Mouse (Mus musculus) lung, embryonic 15.5 days (tissue): Measurements from ENCODE around the gene Hspa14. TPM values are rescaled to one million over a fixed set of nuclear protein-coding genes. Genes with fewer than 3 reads are reported as not detected.

ENCODE experiments used
- polyA plus RNA-seq: library from polyadenylated mRNA; unstranded; fragments of >200 nt; fragmentation: Nextera tagmentation; extraction: Ambion mirVana; gene quantifications from 2 replicates; pipeline ENCODE4 v1.2.1, GENCODE M21; 2015

The Hspa14 gene
- polyA plus RNA-seq, 1 experiment from 2014 or later, result 119 TPM

Other genes with a start within 250 kb of the Hspa14 start
- 37.9 and 42.1 TPM in 2 replicates for gene Nmt2, start 228.6 kb downstream of the Hspa14 start, polyA plus RNA-seq
- 18.3 and 19.6 TPM in 2 replicates for gene Rpp38, start 180.2 kb downstream of the Hspa14 start, polyA plus RNA-seq
- gene Acbd7, start 176.6 kb downstream of the Hspa14 start, polyA plus RNA-seq, result 1.1 and 2.0 TPM in 2 replicates
- not detected in 2 replicates for gene Olah, start 115.6 kb downstream of the Hspa14 start, polyA plus RNA-seq
- gene Meig1, start 90.2 kb downstream of the Hspa14 start, polyA plus RNA-seq, result 9.8 and 10.8 TPM in 2 replicates
- gene Dclre1c, start 88.7 kb downstream of the Hspa14 start, polyA plus RNA-seq, result 6.1 and 6.2 TPM in 2 replicates
- 17.1 and 20.7 TPM in 2 replicates for gene Suv39h2, start 37.8 kb downstream of the Hspa14 start, polyA plus RNA-seq
- gene Gm45902, start within 50 bp of the Hspa14 start, polyA plus RNA-seq, result 4.9 and 5.7 TPM in 2 replicates
- gene Cdnf, start 216 bp upstream of the Hspa14 start, polyA plus RNA-seq, result 0.12 and 0.14 TPM in 2 replicates
- gene Fam107b, start 57.7 kb upstream of the Hspa14 start, polyA plus RNA-seq, result 27.9 and 31.8 TPM in 2 replicates